Mouse (Mus musculus) spleen, adult 2 months (tissue): ENCODE measurements around the gene Abca13.

Source experiments
- CTCF ChIP-seq: fragments of 200-500 bp; IDR thresholded peaks from 2 replicates; pipeline ENCODE4 v1.5.1; 2011; ENCODE audit warnings: mild to moderate bottlenecking, inconsistent platforms; ENCODE audit not compliant: insufficient read depth, insufficient read length, insufficient replicate concordance; ENCODE audit errors: extremely low read depth
- POLR2A ChIP-seq: fragments of 200-500 bp; IDR thresholded peaks from 2 replicates; pipeline ENCODE4 v1.6.1; 2011; ENCODE audit warnings: low read depth, low read length, inconsistent platforms

DNA sequence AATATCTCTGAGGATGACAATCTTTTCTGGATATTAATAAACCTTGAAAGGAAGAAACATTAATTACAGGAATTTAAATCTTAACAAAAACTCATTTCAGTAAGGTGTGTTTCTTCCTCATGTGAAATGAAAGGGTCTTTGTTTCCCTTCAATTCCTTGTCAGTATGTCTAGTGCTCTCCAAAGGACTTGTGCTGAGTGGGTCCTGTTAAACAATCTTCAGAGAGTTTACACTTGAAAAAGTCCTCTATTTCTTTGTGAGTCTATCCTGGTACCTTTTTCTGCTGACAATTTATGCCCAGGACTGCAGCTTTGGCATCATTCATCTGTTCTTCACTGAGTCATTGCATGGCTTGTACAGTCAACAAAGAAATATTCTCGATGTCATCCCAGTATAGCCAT, 539.6 kb downstream of the Abca13 start:
- TF ChIP-seq CTCF (no peak), POLR2A (no peak)
